Mouse (Mus musculus): ENCODE measurements around the gene Gstm7. TPM values are rescaled to one million over a fixed set of nuclear protein-coding genes. Genes with fewer than 3 reads are reported as not detected.
"Not testable (repeated sequence)": the region's sequence is repeated elsewhere in the genome, so short reads cannot be mapped to it uniquely, and the experiment has no call there.

The Gstm7 gene
- total RNA-seq, 2 experiments from 2014 or later, result 38.0 to 43.9 TPM

DNA sequence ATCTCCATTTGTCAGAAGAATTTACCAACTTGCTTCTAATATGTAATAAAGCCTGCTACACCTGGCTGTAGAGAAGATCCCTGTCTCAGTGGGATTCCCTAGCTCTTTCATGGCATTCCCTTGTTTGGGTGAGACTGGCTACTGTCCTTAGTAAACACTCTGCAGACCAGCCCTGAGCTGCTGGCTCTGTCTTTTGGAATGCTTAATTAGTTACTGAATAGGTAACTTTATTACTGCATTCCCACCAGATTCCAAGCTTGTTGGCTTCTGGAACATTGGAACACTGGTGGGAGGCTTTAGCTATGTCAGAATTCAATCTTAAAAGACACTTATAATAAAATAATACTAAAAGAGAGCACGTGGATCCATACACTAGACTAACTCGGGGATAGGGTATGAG, 42.4 kb downstream of the Gstm7 start:
- intact Hi-C loops (cut with DNase I); DNase-seq: not testable (repeated sequence)

DNA sequence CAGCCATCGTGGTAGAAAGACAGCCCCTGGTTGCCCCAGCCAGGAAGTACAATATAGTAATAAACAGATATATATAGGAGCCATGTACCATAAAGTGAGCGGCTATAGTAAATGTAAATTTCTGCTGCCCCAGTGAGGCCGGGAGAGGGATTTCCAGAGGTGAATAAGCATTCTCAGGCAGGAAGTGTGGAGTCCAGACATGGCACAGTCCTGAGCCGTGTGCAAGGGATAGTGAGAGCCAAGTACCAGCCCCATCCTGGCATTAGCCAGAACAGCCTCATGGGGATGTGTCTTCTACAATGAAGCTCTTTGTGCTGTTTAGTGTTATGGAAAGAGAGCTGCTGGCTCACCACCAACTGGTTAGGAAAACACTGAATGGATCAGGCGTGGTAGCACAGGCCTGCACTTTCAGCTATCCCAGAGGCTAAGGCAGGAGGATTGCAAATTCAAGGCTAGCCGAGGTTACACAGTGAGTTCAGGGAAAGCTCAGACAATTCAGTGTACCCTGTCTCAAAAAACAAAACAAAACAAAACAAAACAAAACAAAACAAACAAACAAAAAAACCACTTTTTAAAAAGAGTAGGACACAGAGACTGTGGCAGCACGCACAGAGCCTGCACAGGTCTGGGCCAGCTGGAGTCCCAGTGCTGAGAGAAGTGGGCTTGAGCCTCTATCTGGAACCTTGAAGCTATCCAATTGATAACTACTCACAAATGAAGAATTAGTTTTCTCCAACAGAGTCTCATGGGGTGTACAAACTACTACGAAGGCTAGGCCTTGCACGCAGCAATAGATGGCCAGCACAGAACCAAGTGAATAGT, 43.7 kb downstream of the Gstm7 start:
- DNase-seq, result peak; percentile 12 to 49
- intact Hi-C loops (cut with DNase I), result no loop called here

DNA sequence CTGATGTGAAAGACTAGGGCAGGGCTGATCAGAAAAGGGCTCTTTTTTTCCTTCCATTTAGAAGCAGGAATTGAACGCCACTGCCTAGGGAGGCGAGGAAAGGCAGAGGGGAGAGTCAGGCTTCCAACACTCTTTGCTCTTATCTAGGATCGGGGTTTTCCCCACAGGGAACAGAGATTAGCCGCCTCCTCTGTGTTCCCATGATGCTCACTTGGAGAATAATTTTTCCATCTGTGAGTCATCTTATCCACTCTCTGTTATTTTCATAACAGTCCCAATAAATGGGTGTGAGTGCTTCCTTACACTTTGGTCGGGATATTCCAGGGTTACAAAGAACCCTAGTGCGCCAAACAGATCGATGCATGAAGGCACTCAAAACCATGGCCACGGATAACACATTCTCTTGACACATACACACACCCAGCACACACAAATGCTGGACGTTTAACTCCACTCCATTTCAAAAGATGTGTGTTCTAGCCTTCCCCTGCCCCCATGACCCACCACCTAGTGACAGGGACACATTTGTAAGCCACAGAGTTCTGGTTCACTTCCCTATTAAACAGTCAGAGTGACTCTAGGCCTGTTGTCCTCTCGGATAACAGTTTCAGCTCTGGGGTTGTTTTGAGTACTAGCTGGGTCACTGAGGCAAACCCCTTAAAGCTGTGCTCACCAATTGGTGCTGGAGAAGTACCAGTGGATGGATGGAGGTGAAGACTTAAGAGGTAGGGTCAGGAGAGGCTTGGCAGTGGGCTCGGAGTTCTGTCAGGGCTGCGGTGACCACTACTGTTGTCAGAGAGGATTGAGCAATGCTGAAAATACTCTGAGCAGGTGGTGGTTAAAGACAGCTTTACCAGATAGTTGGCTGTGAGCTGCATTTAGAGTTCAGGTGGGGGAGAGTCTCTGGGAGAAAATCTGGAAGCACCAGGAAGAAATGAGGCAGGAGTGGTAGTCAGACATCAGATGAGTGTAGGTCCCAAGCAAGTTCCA, 53.6 kb downstream of the Gstm7 start:
- no peak for DNase-seq

DNA sequence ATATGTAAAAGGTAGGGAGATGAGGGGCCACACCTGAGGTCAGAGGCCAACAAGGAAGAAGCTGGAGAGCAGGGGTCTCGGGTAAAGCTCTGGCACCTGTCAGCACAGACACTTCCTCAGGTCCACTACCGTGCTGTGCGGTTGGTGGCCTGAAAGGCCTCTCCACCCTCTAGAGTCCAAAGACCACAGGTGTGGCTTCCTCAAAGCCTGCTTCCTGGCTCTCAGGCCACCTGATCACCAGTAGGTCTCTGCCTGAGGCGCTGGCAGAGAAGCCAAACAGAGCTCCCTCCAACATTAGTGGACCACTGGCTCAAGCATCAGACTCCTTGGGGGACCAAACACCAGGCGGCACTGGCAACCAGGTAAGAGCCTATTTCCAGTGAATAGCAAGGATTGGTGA, 54.6 kb downstream of the Gstm7 start, which contains the start of gene Eps8l3:
TSS of gene Eps8l3 (plus strand) at position 225 of the 400 bp plus-strand sequence.
- intact Hi-C loops (cut with DNase I), result no loop called here
- no peak for DNase-seq

More for the DNA sequence above, 53.6 kb downstream of the Gstm7 start:
- intact Hi-C loops (cut with DNase I), result no loop called here

Other genes with a start within 250 kb of the Gstm7 start
- gene Ahcyl1, start 235.3 kb downstream of the Gstm7 start, total RNA-seq (2021), result 10 to 100 TPM; 79.1 to 91.9 TPM
- 10 to 100 TPM; 25.5 to 33.6 TPM for gene Csf1, start 171.3 kb downstream of the Gstm7 start, total RNA-seq (2021)
- not detected for gene Eps8l3, start 54.6 kb downstream of the Gstm7 start, total RNA-seq (2021)
- 10 to 100 TPM; 44.6 to 47.6 TPM for gene Gstm5, start 36.0 kb downstream of the Gstm7 start, total RNA-seq (2021)
- 1 to 10 TPM; 1.8 to 2.2 TPM for gene Gstm6, start 11.9 kb upstream of the Gstm7 start, total RNA-seq (2021)
- gene Gstm3, start 37.5 kb upstream of the Gstm7 start, total RNA-seq (2021), result not detected
- 10 to 100 TPM; 53.0 to 70.5 TPM for gene Gstm2, start 54.6 kb upstream of the Gstm7 start, total RNA-seq (2021)
- 100 to 1,000 TPM in 1 of 2 experiments, 10 to 100 TPM in 1; 94.2 to 113 TPM for gene Gstm1, start 86.2 kb upstream of the Gstm7 start, total RNA-seq (2021)
- 10 to 100 TPM in 1 of 2 experiments, 1 to 10 TPM in 1; 9.2 to 10.1 TPM for gene Gstm4, start 113.1 kb upstream of the Gstm7 start, total RNA-seq (2021)
- gene Ampd2, start 154.8 kb upstream of the Gstm7 start, total RNA-seq (2021), result 1 to 10 TPM; 7.5 to 8.7 TPM
- gene Gnat2, start 161.0 kb upstream of the Gstm7 start, total RNA-seq (2021), result under 1 TPM in 1 of 2 experiments, not detected in 1; 0.34 TPM
- gene Gnai3, start 214.3 kb upstream of the Gstm7 start, total RNA-seq (2021), result 10 to 100 TPM; 25.0 to 30.2 TPM
- gene Gpr61, start 223.1 kb upstream of the Gstm7 start, total RNA-seq (2021), result not detected

All from heart, postnatal 14 days (tissue).